Mouse (Mus musculus) cerebellum, adult 18-20 months (tissue): ENCODE results near the gene Ttc25.
"Not testable (repeated sequence)": the region's sequence is repeated elsewhere in the genome, so short reads cannot be mapped to it uniquely, and the experiment has no call there.

Experiments
- DNase-seq, 2 experiments: peaks; one replicate each; pipeline ENCODE4 v3.0.0; 2021

Gene Ttc25

GRCm38 (mm10) chr11:100607121-100607520 lies 61.7 kb downstream of the Ttc25 start:
- no peak for DNase-seq

DNA sequence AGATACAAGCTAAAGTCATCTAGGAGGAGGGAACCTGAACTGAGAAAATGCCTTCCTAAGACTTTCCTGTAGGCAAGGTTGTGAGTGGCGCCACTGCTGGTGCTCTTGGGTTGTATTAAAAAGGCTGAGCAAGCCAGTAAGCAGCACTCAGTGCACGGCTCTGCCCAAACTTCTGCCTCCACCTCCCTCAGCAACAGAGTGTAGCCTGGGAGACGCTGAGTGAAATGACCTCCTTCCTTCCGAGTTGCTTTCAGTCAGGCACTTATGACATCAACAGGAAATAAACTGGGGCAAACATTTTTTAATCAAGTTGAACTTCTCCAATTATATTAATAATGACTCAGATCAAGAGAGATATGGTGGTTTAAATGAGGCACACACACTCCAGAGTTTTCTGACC lies 63.4 kb downstream of the Ttc25 start:
- DNase-seq: no peak

GRCm38 (mm10) chr11:100609355-100609996 lies 64.1 kb downstream of the Ttc25 start:
- no peak for DNase-seq

DNA sequence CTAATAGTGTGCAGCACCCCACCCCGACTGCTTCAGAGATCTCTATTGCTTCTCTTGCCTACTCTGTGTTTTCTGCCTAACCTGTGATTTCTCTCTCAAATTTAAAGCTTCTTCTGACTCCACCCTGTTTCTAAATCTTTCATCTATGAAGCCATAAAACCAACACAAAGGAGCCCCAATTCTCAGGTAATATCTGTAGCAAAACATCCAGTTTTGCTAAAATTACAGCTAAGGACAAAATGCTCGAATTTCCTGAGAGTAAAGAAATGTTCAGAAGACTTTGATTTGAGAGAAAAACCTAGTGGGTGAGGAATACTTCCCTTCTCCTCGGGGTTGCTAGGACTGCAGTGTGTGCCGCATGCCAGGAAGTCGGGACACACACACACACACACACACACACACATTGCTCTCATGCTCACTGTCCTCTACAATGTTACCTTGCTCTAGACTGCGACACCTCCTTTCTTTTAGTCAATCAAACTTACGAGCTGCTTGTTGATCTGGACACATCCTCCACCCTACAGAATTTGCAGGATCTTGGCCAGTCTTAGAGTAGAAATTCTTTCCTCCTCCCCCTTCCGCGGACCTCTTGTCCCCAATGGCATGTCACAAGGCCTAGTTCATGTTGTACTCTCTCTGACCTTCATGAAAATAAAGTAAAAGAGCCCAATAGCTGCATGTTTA lies 64.7 kb downstream of the Ttc25 start:
- DNase-seq: no peak

- DNase-seq: peak; percentile 44 to 57
Observed at GRCm38 (mm10) chr11:100611627-100612026, 66.2 kb downstream of the Ttc25 start.

DNA sequence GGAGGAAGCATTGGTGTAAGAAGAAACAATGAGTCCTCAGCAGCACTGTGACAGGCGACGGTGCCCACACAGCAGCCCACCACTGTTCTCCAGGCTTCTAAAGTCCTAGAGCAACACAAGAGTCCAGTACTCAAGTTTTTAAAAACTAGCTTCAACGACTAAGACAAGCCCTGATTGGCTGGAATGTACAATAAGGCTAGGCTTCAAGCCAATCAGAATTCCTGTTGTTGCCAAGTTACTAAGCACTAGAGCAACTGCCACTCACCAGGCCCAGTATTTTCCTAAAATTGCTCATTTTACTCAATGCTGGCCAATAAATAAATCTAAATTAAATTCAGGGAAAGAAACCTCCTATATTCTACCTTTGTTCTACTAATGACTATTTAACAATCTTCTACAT lies 67.8 kb downstream of the Ttc25 start:
- no peak for DNase-seq

DNA sequence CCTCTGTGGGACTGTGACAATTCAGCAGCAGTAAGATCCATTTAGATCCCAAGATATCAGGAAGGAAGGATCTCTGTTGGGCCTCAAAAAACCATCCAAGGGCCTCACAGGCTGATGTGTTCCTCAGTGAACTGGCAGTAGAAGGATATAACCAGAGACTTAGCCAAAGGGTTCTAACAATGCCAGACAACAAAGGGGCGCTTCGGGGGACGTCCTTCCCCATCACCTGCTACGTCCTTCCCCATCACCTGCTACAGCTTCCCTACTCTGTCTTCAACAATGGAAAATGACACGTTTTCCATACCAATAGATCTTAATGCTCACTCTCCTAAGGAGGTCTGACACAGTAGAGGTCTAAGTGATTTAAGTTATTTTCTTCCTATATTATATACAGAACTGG lies 70.9 kb downstream of the Ttc25 start:
- DNase-seq: no peak

- not testable (repeated sequence) for DNase-seq
Observed at GRCm38 (mm10) chr11:100616836-100617235, 71.4 kb downstream of the Ttc25 start.

DNA sequence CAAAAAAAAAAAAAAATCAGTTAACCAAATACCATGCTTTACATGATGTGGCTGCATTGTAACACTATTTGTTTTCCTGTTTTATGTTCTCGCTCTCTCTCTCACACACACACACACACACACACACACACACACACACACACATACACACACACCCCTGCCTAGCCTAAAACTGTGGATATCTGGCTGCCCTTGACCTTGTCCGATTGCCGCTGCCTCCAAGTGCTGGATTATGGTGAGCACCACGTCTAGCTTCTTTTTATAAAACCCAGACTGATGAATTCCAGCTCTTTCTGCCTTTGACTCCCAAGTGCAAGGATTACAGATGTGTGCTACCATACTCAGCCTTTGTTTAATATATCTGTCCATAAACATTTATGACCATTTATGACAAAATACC lies 72.1 kb downstream of the Ttc25 start:
- DNase-seq: no peak

GRCm38 (mm10) chr11:100618761-100619484 lies 73.5 kb downstream of the Ttc25 start, which contains the start of gene Nkiras2:
TSS of gene Nkiras2 (plus strand) at chr11:100619244.
- peak; percentile 31 to 43 for DNase-seq

DNA sequence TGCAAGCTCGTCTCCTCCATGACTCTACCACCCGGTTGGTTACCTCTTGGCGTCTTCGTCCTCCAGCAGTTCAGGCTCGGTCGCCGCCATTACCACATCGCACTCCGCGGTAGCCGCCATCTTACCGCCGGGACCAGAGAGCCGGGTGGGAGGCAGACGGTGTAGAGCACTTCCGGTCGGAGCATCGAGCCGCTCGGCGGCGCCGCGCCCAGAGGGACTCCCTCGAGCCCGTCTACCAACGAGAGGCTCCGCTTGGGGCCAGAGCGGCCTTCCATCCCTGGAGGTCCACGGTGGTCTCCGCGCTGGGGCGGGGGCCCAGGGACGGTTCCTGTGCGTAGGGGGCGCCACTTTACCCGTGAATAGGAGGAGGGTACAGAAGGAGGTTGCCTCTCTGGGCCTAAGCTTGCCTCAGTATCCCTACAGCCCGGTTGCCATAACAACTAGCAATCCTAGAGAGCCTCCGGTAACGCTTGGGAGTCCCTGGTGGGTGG lies 74.1 kb downstream of the Ttc25 start:
- peak; percentile 95 to 96 for DNase-seq

DNA sequence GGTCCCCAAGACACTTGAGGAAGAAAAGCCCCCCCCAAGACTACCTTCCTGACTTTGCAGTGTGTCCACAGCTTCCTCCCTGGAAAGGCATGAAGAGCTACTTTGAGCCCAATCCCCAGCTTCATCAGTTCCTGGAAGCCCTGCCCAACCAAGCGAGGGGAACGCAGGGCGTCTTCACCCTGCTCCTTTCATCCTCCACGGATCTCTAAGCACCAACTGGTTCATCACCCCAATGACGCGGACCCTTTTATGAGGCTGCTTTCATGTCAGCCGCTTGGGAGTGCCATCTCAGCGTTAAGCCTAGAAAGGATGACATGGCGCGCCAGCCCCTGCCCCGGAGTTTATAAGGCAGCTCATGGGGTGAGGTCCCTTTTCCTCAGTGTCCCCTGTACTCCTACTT lies 74.6 kb downstream of the Ttc25 start, which contains the start of gene Dnajc7:
Dnajc7 (minus strand) TSS at position 187 of the 400 bp plus-strand sequence.
- no peak for DNase-seq
